Mouse (Mus musculus): ENCODE results near the gene Ear2. TPM values are rescaled to one million over a fixed set of nuclear protein-coding genes. Genes with fewer than 3 reads are reported as not detected.
"Not testable (repeated sequence)": the region's sequence is repeated elsewhere in the genome, so short reads cannot be mapped to it uniquely, and the experiment has no call there.

The Ear2 gene
- total RNA-seq (2014; fragmentation: Nextera tagmentation) (not detected in 2 replicates), total RNA-seq (2017) (10.2 TPM in 1 of 2 replicates, not detected in the other)

DNA sequence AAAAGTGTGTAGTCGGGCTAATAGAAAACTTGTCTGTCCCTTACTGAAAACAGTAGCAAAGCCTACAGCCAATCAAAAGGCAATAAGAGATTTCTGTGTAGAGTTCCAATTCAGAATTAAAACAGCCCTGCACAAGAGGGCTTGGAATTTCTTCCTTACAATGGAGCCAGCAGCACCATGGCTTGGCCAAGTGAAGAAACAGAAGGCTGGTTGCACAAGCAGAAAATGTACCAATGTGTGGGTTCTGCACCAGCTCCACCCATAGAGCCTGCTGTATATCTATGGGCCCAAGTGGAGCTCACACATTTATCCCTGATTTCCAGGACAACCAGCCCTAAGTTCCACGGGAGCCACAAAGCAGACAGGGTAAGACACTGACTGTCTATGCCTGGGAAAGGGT, at the start of gene Ear2:
Gene Ear2 (plus strand): TSS at position 301 of the 400 bp plus-strand sequence.
- not testable (repeated sequence) for ATAC-seq (replicated peaks; ENCODE audit: low FRiP score, low TSS enrichment, poor library complexity, severe bottlenecking)

DNA sequence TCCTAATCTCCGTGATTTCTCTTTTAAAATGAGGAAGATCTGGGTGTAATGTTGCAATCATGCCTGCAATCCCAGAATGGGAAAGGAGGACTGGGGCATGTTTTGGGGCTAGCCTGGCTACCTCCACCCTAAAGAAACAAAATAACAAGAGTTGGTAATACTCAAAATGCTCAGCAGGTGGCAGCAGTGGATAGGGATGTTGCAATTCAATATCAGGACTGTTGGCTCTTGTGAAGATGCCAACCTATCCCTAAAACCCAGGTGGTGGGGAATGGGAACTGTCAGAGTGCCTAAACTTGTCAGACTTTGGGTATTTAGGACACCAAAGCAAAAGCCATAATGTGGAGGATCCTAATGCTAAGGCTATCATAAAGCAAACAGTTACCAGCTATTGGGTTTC, 34.6 kb upstream of the Ear2 start:
- peak; percentile 55; the same call in 1 of the 2 replicates for ATAC-seq (replicated peaks; ENCODE audit: low FRiP score, low TSS enrichment, poor library complexity, severe bottlenecking)

DNA sequence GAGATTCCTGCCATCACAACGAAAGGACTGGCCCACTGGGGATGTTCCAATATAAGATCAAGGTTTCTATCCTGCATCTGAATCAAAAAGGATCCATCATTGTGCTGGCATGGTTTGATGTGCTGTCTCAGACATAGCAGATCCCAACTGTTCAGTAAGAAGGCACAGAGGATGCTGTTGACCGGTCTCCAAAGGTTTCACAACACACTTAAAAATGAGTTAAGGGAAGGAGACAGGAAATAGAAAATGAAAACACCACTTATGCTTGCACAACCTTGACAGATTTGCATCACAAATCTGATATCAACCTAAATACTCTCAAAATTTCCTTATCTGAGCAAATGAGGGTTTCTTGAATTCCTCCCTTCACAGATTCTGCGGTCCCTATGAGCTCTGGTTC, 31.9 kb upstream of the Ear2 start:
- ATAC-seq (replicated peaks; ENCODE audit: low FRiP score, low TSS enrichment, poor library complexity, severe bottlenecking), result not testable (repeated sequence)

DNA sequence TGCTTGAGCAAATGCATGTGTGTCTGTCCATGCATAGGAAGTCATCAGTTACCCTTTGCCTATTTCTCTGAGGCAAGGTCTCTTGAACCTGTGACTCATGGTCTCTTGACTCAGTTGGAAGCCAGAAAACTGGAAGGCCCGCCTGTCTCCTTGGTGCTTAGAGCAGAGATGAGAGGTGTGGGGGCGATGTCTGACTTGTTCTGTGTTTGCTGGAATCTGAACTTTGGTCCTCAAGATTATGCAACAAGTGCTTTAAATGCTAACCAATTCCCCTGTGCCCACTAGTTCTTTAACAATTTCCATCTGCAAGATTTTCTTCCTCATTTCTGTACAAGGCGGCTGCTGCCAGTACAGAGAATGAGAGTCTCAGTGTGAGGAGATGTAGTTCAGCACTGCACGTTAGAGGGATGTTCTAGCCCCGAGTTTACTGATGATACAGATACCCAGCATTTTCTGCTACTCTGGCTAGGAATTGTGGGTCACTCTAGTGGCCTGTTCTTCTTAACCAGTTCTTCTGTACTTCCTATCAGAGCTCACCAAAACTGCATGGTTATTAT, 24.6 kb upstream of the Ear2 start:
- not testable (repeated sequence) for ATAC-seq (replicated peaks; ENCODE audit: low FRiP score, low TSS enrichment, poor library complexity, severe bottlenecking)

DNA sequence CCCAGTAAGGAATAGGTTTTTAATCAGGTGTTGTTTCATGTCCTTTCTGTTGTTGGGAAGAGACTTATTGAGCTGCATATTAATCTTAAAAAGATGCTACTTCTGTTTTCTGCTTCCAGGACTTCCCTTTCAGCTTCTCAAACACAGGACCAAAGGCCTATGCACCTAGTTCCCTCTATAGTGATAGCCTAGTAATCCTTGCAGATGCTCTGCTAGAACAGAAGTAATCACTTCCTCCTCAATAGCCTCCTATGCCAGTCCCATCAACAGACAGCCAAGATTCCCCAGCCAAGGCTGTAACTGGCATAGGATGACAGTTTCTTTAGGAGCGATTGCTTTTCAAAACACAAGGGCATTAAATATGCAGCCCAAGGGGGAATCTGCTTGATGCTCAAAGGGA, 15.9 kb upstream of the Ear2 start:
- ATAC-seq (replicated peaks; ENCODE audit: low FRiP score, low TSS enrichment, poor library complexity, severe bottlenecking), result not testable (repeated sequence)

DNA sequence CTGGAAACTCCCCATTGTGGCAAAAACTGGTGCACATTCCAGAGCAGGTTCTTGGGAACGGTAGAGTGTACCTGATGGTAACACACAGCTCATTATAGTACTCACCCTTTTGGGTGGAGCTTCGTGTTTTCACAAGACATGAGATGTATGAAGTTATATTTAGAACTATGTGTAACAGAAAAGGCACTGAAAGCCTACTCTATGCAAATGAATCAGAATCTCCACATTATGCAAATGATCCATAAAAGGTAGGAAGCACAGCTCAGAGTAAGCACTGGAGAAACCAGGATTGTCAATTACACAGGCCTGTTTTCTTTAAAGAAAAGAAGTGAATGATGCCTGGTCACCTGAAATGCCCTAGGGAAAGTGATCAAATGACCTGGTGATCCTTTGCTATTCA, 14.9 kb upstream of the Ear2 start:
- not testable (repeated sequence) for ATAC-seq (replicated peaks; ENCODE audit: low FRiP score, low TSS enrichment, poor library complexity, severe bottlenecking)

DNA sequence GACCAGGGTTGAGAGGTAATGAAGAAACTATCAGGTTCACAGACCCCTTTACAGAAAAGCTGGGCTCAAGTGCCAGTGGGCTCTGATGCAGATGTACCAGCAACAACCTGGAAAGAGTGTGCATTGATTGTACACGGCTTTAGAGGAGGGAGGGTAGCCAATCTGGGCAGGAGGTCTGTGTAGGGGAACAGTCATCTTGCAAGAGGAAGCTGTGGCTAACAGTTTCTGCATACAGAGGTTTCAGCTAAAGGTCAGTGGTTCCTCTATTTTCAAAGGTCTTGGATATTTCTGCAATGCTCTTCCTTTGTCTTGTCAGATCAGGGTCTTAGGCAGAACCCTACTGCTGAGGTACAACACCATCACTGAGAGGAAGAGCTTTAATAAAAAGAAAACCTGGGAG, 10.9 kb upstream of the Ear2 start:
- not testable (repeated sequence) for ATAC-seq (replicated peaks; ENCODE audit: low FRiP score, low TSS enrichment, poor library complexity, severe bottlenecking)

DNA sequence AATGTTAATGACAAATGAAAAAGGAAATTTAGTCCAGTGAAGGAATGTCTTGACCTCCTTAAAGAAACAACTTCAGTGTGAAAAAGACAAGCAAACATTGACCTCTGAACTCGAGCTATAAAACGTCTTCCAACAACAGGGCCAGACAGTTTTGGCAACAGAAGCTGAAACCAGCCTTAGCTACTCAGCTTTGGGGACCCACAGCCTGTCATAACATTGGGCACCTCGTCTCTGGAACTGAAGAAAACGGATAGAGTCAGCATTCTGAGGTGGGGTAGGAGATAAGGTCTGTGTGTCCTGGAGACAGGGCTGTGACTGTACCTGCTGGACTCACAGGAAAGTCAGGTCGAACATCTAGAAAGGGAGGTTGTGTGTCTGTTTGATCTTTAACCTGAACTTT, 8.0 kb upstream of the Ear2 start:
- ATAC-seq (replicated peaks; ENCODE audit: low FRiP score, low TSS enrichment, poor library complexity, severe bottlenecking), result not testable (repeated sequence)

DNA sequence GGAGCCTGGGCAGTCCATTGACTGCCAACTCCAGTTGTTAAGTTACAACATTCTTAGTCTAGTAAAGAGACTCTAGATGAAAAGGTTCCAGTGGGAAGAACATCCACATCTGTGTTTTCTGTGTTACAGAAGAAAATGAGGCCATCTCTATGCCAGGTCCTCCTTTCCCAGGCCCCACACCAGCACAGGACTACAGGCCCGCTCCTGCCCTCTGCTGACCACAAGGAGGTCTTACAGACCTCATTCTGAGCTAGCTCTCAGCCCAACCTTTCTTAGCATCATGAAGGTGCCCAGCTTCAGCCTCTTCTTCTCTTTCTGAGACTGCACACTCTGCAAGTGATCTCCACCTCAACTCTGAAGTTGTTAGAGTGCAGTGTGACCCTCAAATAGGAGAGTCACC, 2.4 kb upstream of the Ear2 start:
- peak; percentile 89 for ATAC-seq (replicated peaks; ENCODE audit: low FRiP score, low TSS enrichment, poor library complexity, severe bottlenecking)

DNA sequence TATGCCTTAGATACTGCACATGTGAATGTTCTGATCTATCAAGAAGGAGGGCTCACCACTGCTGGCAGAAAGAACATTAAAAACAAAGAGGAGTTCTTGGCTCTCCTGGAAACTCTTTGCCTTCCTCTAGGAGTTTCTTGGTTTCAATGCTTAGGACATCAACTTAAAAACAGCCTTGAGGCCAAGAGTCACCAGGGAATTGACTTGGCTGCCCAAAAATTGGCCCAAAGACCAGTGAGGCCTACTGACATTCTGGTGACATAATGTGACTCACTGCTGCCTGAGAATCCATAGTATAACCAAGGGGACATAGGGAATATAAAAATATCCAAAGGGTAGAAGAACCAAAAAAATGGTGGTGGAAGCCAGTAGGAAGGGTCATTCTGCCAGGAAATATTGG, 8.5 kb downstream of the Ear2 start:
- ATAC-seq (replicated peaks; ENCODE audit: low FRiP score, low TSS enrichment, poor library complexity, severe bottlenecking), result no peak

DNA sequence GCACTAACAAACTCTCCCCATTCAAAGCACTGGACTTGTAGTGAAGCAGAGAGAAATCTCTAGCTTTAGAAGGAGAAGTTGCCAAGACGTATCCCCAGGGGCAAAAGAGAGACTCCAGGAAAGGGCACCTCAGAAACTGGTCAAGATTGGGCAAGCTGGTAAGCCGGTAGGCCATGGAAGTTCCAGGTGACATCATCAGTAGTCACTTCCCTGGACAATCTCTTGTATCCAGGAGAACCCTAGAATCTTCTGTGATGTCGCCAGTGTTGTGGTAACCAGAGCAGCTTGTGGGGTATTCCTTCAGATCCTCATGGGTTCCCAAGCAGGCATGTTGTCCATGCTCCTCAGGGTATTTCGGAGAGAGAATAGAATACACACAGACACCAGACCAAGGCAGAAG, 21.1 kb downstream of the Ear2 start, which contains the start of gene Gm3327:
Gene Gm3327 (plus strand): TSS at position 301 of the 400 bp plus-strand sequence.
- ATAC-seq (replicated peaks; ENCODE audit: low FRiP score, low TSS enrichment, poor library complexity, severe bottlenecking), result not testable (repeated sequence)

Other genes starting within 250 kb of the Ear2 start
- gene Ear1, start 227.1 kb upstream of the Ear2 start, total RNA-seq (2014; fragmentation: Nextera tagmentation), result not detected in 2 replicates
- gene Ear1, start 227.1 kb upstream of the Ear2 start, total RNA-seq (2017), result not detected in 2 replicates
- gene Ear10, start 179.1 kb upstream of the Ear2 start, total RNA-seq (2014; fragmentation: Nextera tagmentation), result not detected in 2 replicates
- gene Ear10, start 179.1 kb upstream of the Ear2 start, total RNA-seq (2017), result not detected in 2 replicates
- gene Gm8113, start 177.3 kb upstream of the Ear2 start, total RNA-seq (2014; fragmentation: Nextera tagmentation), result 9.8 and 13.6 TPM in 2 replicates
- gene Gm8113, start 177.3 kb upstream of the Ear2 start, total RNA-seq (2017), result 5.1 and 5.2 TPM in 2 replicates
- gene Ang5, start 145.6 kb upstream of the Ear2 start, total RNA-seq (2014; fragmentation: Nextera tagmentation), result not detected in 2 replicates
- gene Ang5, start 145.6 kb upstream of the Ear2 start, total RNA-seq (2017), result not detected in 2 replicates
- not detected in 2 replicates for gene Ang6, start 100.4 kb upstream of the Ear2 start, total RNA-seq (2014; fragmentation: Nextera tagmentation)
- gene Ang6, start 100.4 kb upstream of the Ear2 start, total RNA-seq (2017), result not detected in 2 replicates
- not detected in 2 replicates for gene Gm3327, start 21.2 kb downstream of the Ear2 start, total RNA-seq (2014; fragmentation: Nextera tagmentation)
- gene Gm3327, start 21.2 kb downstream of the Ear2 start, total RNA-seq (2017), result not detected in 2 replicates
- gene Gm8212, start 95.0 kb downstream of the Ear2 start, total RNA-seq (2014; fragmentation: Nextera tagmentation), result not detected in 2 replicates
- not detected in 2 replicates for gene Gm8212, start 95.0 kb downstream of the Ear2 start, total RNA-seq (2017)
- gene 4930503E14Rik, start 110.6 kb downstream of the Ear2 start, total RNA-seq (2014; fragmentation: Nextera tagmentation), result not detected in 2 replicates
- not detected in 2 replicates for gene 4930503E14Rik, start 110.6 kb downstream of the Ear2 start, total RNA-seq (2017)
- gene Gm8220, start 182.9 kb downstream of the Ear2 start, total RNA-seq (2014; fragmentation: Nextera tagmentation), result not detected in 2 replicates
- gene Gm8220, start 182.9 kb downstream of the Ear2 start, total RNA-seq (2017), result not detected in 2 replicates
- gene Gm5930, start 235.9 kb downstream of the Ear2 start, total RNA-seq (2014; fragmentation: Nextera tagmentation), result not detected in 2 replicates
- not detected in 2 replicates for gene Gm5930, start 235.9 kb downstream of the Ear2 start, total RNA-seq (2017)

Measured in megakaryocyte-erythroid progenitor cell, adult 5-6 weeks (primary cell).